Mouse (Mus musculus) liver, embryonic 12.5 days (tissue): ENCODE measurements around the gene Lmtk2. TPM values are rescaled to one million over a fixed set of nuclear protein-coding genes. Genes with fewer than 3 reads are reported as not detected.

Experiments
- ATAC-seq: fragments of 200-750 bp; cut with Nextera tagmentation; 2 replicates; pipeline ENCODE4 v1.8.0; 2017; ENCODE audit warnings: moderate number of reproducible peaks, mild to moderate bottlenecking, moderate library complexity
- H3K27ac ChIP-seq: fragments of 300-500 bp; sonication (generic); 2 replicates; pipeline ENCODE4 v1.5.1; 2016; ENCODE audit warnings: mild to moderate bottlenecking
- H3K27me3 ChIP-seq: fragments of 300-500 bp; sonication (generic); replicated peaks from 2 replicates; pipeline ENCODE4 v1.6.1; 2016; ENCODE audit warnings: mild to moderate bottlenecking, moderate library complexity
- H3K36me3 ChIP-seq: fragments of 300-500 bp; sonication (generic); 2 replicates; pipeline ENCODE4 v1.6.1; 2016; ENCODE audit warnings: mild to moderate bottlenecking, moderate library complexity
- H3K4me1 ChIP-seq: fragments of 300-500 bp; sonication (generic); 2 replicates; pipeline ENCODE4 v1.6.1; 2016
- H3K4me2 ChIP-seq: fragments of 300-500 bp; sonication (generic); 2 replicates; pipeline ENCODE4 v1.6.1; 2016; ENCODE audit warnings: mild to moderate bottlenecking, moderate library complexity
- H3K4me3 ChIP-seq: fragments of 300-500 bp; sonication (generic); 2 replicates; pipeline ENCODE4 v1.5.1; 2016; ENCODE audit warnings: mild to moderate bottlenecking, moderate library complexity
- H3K9ac ChIP-seq: fragments of 300-500 bp; sonication (generic); 2 replicates; pipeline ENCODE4 v1.6.1; 2016; ENCODE audit warnings: mild to moderate bottlenecking, moderate library complexity
- H3K9me3 ChIP-seq: fragments of 300-500 bp; sonication (generic); replicated peaks from 2 replicates; pipeline ENCODE4 v1.6.1; 2016; ENCODE audit warnings: mild to moderate bottlenecking, moderate library complexity
- WGBS: fragments of 180-500 bp; shearing (Covaris S2); methylation state at CpG from one replicate; pipeline ENCODE4 v1.1.7; 2016; ENCODE audit not compliant: insufficient replicate concordance; 5-methylcytosine and 5-hydroxymethylcytosine counted together
- polyA plus RNA-seq: library from polyadenylated mRNA; unstranded; fragments of >200 nt; fragmentation: Nextera tagmentation; extraction: Ambion mirVana; gene quantifications from 2 replicates; pipeline ENCODE4 v1.2.1, GENCODE M21; 2016

Gene Lmtk2
- polyA plus RNA-seq, 1 experiment from 2014 or later, result 4.1 TPM

GRCm38 (mm10) chr5:144154528-144154927, 54.3 kb downstream of the Lmtk2 start:
- H3K27me3 ChIP-seq, result no peaks in the 10 kb centered on the region
- no peak overlapping the region for H3K4me3 ChIP-seq
- WGBS, result 41% methylated on average over 7 of the region's 7 CpGs
- no peak for ATAC-seq
- H3K9ac ChIP-seq, result no peak overlapping the region
- H3K4me2 ChIP-seq, result no peak overlapping the region
- no peaks in the 10 kb centered on the region for H3K4me1 ChIP-seq
- H3K27ac ChIP-seq, result no peak overlapping the region
- H3K9me3 ChIP-seq, result no peaks in the 10 kb centered on the region
- H3K36me3 ChIP-seq, result peaks cover 52% of the 10 kb centered on the region

- Histone ChIP-seq H3K9ac (no peak overlapping the region), H3K27me3 (no peaks in the 10 kb centered on the region), H3K9me3 (no peaks in the 10 kb centered on the region), H3K4me3 (no peak overlapping the region), H3K27ac (no peak overlapping the region), H3K4me2 (no peak overlapping the region), H3K4me1 (peaks cover 11% of the 10 kb centered on the region), H3K36me3 (peaks cover 36% of the 10 kb centered on the region)
- no peak for ATAC-seq
- WGBS, result 70% methylated on average over 4 of the region's 4 CpGs
Measured at GRCm38 (mm10) chr5:144158604-144159003, 58.4 kb downstream of the Lmtk2 start.

- 81% methylated on average over 8 of the region's 8 CpGs for WGBS
- ATAC-seq, result no peak
- no peaks in the 10 kb centered on the region for H3K9me3 ChIP-seq
Measured at GRCm38 (mm10) chr5:144159137-144159536, 58.9 kb downstream of the Lmtk2 start.

GRCm38 (mm10) chr5:144162080-144162812, 62.0 kb downstream of the Lmtk2 start:
- peak; percentile 67 for ATAC-seq
- Histone ChIP-seq H3K4me1 (peaks cover 11% of the 10 kb centered on the region), H3K27ac (no peak overlapping the region), H3K4me3 (no peak overlapping the region), H3K4me2 (no peak overlapping the region), H3K9ac (no peak overlapping the region), H3K27me3 (no peaks in the 10 kb centered on the region), H3K9me3 (no peaks in the 10 kb centered on the region), H3K36me3 (peaks cover 62% of the 10 kb centered on the region)
- 37% methylated on average over 5 of the region's 5 CpGs for WGBS

More at GRCm38 (mm10) chr5:144159137-144159536, 58.9 kb downstream of the Lmtk2 start:
- Histone ChIP-seq H3K27ac (no peak overlapping the region), H3K4me1 (peaks cover 11% of the 10 kb centered on the region), H3K9ac (no peak overlapping the region), H3K4me3 (no peak overlapping the region), H3K27me3 (no peaks in the 10 kb centered on the region), H3K4me2 (no peak overlapping the region), H3K36me3 (peaks cover 41% of the 10 kb centered on the region)

- peaks cover 59% of the 10 kb centered on the region for H3K36me3 ChIP-seq
- no peaks in the 10 kb centered on the region for H3K27me3 ChIP-seq
- no peak overlapping the region for H3K4me3 ChIP-seq
- H3K4me1 ChIP-seq, result peaks cover 11% of the 10 kb centered on the region
- no peak for ATAC-seq
- 77% methylated on average over 10 of the region's 10 CpGs for WGBS
- H3K4me2 ChIP-seq, result no peak overlapping the region
- H3K27ac ChIP-seq, result no peak overlapping the region
- no peaks in the 10 kb centered on the region for H3K9me3 ChIP-seq
- H3K9ac ChIP-seq, result no peak overlapping the region
Measured at GRCm38 (mm10) chr5:144162813-144163517, 62.7 kb downstream of the Lmtk2 start.

GRCm38 (mm10) chr5:144165756-144166155, 65.5 kb downstream of the Lmtk2 start:
- Histone ChIP-seq H3K4me1 (peaks cover 11% of the 10 kb centered on the region), H3K27ac (no peak overlapping the region), H3K9me3 (no peaks in the 10 kb centered on the region), H3K4me2 (no peak overlapping the region), H3K27me3 (no peaks in the 10 kb centered on the region), H3K36me3 (peaks cover 63% of the 10 kb centered on the region), H3K9ac (no peak overlapping the region), H3K4me3 (no peak overlapping the region)
- 75% methylated on average over 3 of the region's 3 CpGs for WGBS
- ATAC-seq, result no peak

- ATAC-seq, result no peak
- peaks cover 85% of the 10 kb centered on the region for H3K36me3 ChIP-seq
- no peak overlapping the region for H3K9ac ChIP-seq
- H3K27ac ChIP-seq, result no peak overlapping the region
- no peaks in the 10 kb centered on the region for H3K9me3 ChIP-seq
- no peak overlapping the region for H3K4me3 ChIP-seq
- no peaks in the 10 kb centered on the region for H3K27me3 ChIP-seq
- WGBS, result 84% methylated on average over 8 of the region's 8 CpGs
- no peaks in the 10 kb centered on the region for H3K4me1 ChIP-seq
- H3K4me2 ChIP-seq, result no peak overlapping the region
Measured at GRCm38 (mm10) chr5:144169275-144169975, 69.2 kb downstream of the Lmtk2 start.

GRCm38 (mm10) chr5:144173648-144174047, 73.4 kb downstream of the Lmtk2 start:
- Histone ChIP-seq H3K36me3 (peaks cover 93% of the 10 kb centered on the region), H3K9me3 (no peaks in the 10 kb centered on the region), H3K27me3 (no peaks in the 10 kb centered on the region), H3K4me1 (no peaks in the 10 kb centered on the region), H3K4me2 (no peak overlapping the region), H3K9ac (no peak overlapping the region), H3K4me3 (no peak overlapping the region), H3K27ac (no peak overlapping the region)
- no peak for ATAC-seq
- WGBS, result 87% methylated on average over 18 of the region's 18 CpGs

GRCm38 (mm10) chr5:144178216-144178615, 78.0 kb downstream of the Lmtk2 start:
- Histone ChIP-seq H3K4me3 (no peak overlapping the region), H3K4me2 (no peak overlapping the region), H3K36me3 (peaks cover 71% of the 10 kb centered on the region), H3K27me3 (no peaks in the 10 kb centered on the region), H3K27ac (no peak overlapping the region), H3K4me1 (peaks cover 16% of the 10 kb centered on the region), H3K9ac (no peak overlapping the region), H3K9me3 (no peaks in the 10 kb centered on the region)
- no peak for ATAC-seq
- 59% methylated on average over 6 of the region's 6 CpGs for WGBS

- H3K4me2 ChIP-seq, result no peak overlapping the region
- H3K4me1 ChIP-seq, result peaks cover 17% of the 10 kb centered on the region
- H3K27me3 ChIP-seq, result no peaks in the 10 kb centered on the region
- 69% methylated on average over 7 of the region's 7 CpGs for WGBS
- H3K27ac ChIP-seq, result no peak overlapping the region
- peaks cover 60% of the 10 kb centered on the region for H3K36me3 ChIP-seq
- H3K9ac ChIP-seq, result no peak overlapping the region
- ATAC-seq, result no peak
- no peaks in the 10 kb centered on the region for H3K9me3 ChIP-seq
- no peak overlapping the region for H3K4me3 ChIP-seq
Measured at GRCm38 (mm10) chr5:144181249-144181648, 81.0 kb downstream of the Lmtk2 start.

GRCm38 (mm10) chr5:144182542-144183247, 82.5 kb downstream of the Lmtk2 start:
- H3K9me3 ChIP-seq, result no peaks in the 10 kb centered on the region
- H3K9ac ChIP-seq, result peak overlapping the region; percentile 39; the same call in 1 of the 2 replicates
- peaks cover 17% of the 10 kb centered on the region for H3K4me1 ChIP-seq
- no peak overlapping the region for H3K27ac ChIP-seq
- peaks cover 56% of the 10 kb centered on the region for H3K36me3 ChIP-seq
- H3K4me2 ChIP-seq, result peak overlapping the region; percentile 3; the same call in 1 of the 2 replicates
- H3K4me3 ChIP-seq, result no peak overlapping the region
- 0 out of 2 replicates have a peak, but pooled peaks have one; percentile 23 for ATAC-seq
- H3K27me3 ChIP-seq, result no peaks in the 10 kb centered on the region
- 42% methylated on average over 20 of the region's 20 CpGs for WGBS
